Mouse (Mus musculus): ENCODE data around the gene Gdf15. TPM values are rescaled to one million over a fixed set of nuclear protein-coding genes. Genes with fewer than 3 reads are reported as not detected.

The Gdf15 gene
- total RNA-seq, 4 experiments from 2014 or later: not detected

- peak; percentile 89 to 95 for DNase-seq (ENCODE audit: low spot score in 2 of 2)
Observed at GRCm38 (mm10) chr8:70629574-70630531, 2.4 kb downstream of the Gdf15 start.

- DNase-seq (ENCODE audit: low spot score in 2 of 2): no peak
Observed at GRCm38 (mm10) chr8:70628986-70629490, 3.2 kb downstream of the Gdf15 start.

GRCm38 (mm10) chr8:70627041-70627440 is 5.2 kb downstream of the Gdf15 start:
- DNase-seq (ENCODE audit: low spot score in 2 of 2): no peak

- DNase-seq (ENCODE audit: low spot score in 2 of 2): no peak
Observed at GRCm38 (mm10) chr8:70625104-70625503, 7.2 kb downstream of the Gdf15 start.

- no peak for DNase-seq (ENCODE audit: low spot score in 2 of 2)
Observed at GRCm38 (mm10) chr8:70622220-70622619, 10.0 kb downstream of the Gdf15 start.

- no peak for DNase-seq (ENCODE audit: low spot score in 2 of 2)
Observed at GRCm38 (mm10) chr8:70618888-70619334, 13.3 kb downstream of the Gdf15 start.

GRCm38 (mm10) chr8:70617985-70618384 is 14.3 kb downstream of the Gdf15 start:
- DNase-seq (ENCODE audit: low spot score in 2 of 2): no peak

GRCm38 (mm10) chr8:70616645-70617044 is 15.6 kb downstream of the Gdf15 start:
- no peak for DNase-seq (ENCODE audit: low spot score in 2 of 2)

GRCm38 (mm10) chr8:70615894-70616293 is 16.4 kb downstream of the Gdf15 start, which contains the start of gene Lrrc25:
Lrrc25 (plus strand) TSS chr8:70616155.
- DNase-seq (ENCODE audit: low spot score in 2 of 2): no peak

GRCm38 (mm10) chr8:70615281-70615680 is 17.0 kb downstream of the Gdf15 start:
- DNase-seq (ENCODE audit: low spot score in 2 of 2): no peak

GRCm38 (mm10) chr8:70614469-70614868 is 17.8 kb downstream of the Gdf15 start:
- no peak for DNase-seq (ENCODE audit: low spot score in 2 of 2)

GRCm38 (mm10) chr8:70613763-70614162 is 18.5 kb downstream of the Gdf15 start:
- no peak for DNase-seq (ENCODE audit: low spot score in 2 of 2)

GRCm38 (mm10) chr8:70611849-70612248 is 20.4 kb downstream of the Gdf15 start:
- DNase-seq (ENCODE audit: low spot score in 2 of 2): peak in 1 of 2 experiments; percentile 86

- peak in 1 of 2 experiments; percentile 78 for DNase-seq (ENCODE audit: low spot score in 2 of 2)
Observed at GRCm38 (mm10) chr8:70610796-70611771, 21.2 kb downstream of the Gdf15 start.

- DNase-seq (ENCODE audit: low spot score in 2 of 2): peak; percentile 82 to 85
Observed at GRCm38 (mm10) chr8:70609849-70610795, 22.1 kb downstream of the Gdf15 start.

GRCm38 (mm10) chr8:70609368-70609848 is 22.8 kb downstream of the Gdf15 start:
- DNase-seq (ENCODE audit: low spot score in 2 of 2): no peak

- no peak for DNase-seq (ENCODE audit: low spot score in 2 of 2)
Observed at GRCm38 (mm10) chr8:70608749-70609367, 23.4 kb downstream of the Gdf15 start, which contains the start of gene Ssbp4. Ssbp4 (minus strand) TSS chr8:70608872.

GRCm38 (mm10) chr8:70607898-70608748 is 24.1 kb downstream of the Gdf15 start:
- no peak for DNase-seq (ENCODE audit: low spot score in 2 of 2)

- no peak for DNase-seq (ENCODE audit: low spot score in 2 of 2)
Observed at GRCm38 (mm10) chr8:70607603-70607897, 24.7 kb downstream of the Gdf15 start.
